ENCODE assay signal across 8 mouse cellular contexts in genomic region chr19:21913748-21914611, GRCm38 (mm10).
DNase-seq lines count a peak whose midpoint lies in the region; ATAC-seq and TF ChIP-seq lines count a peak whose summit lies in the region.

No protein-coding gene starts in this region.

- no peak for TF ChIP-seq POLR2A in bone marrow macrophage, adult 2 months (IDR thresholded peaks at IDR 0.05; ENCODE audit: borderline replicate concordance, low read depth, low read length)

- no peak overlapping the region for H3K4me2 ChIP-seq in hindbrain, embryonic 16.5 days (ENCODE audit: low read length)
- H3K4me2 ChIP-seq in hindbrain, embryonic 13.5 days: no peak overlapping the region
- H3K4me2 ChIP-seq in heart, embryonic 16.5 days (ENCODE audit: low read depth, low read length): no peak overlapping the region

- WGBS in hindbrain, embryonic 16.5 days: 38% methylated on average over 9 of the region's 9 CpGs
- WGBS in hindbrain, embryonic 13.5 days: 41% methylated on average over 9 of the region's 9 CpGs
- 51% methylated on average over 9 of the region's 9 CpGs for WGBS in heart, embryonic 16.5 days

- no peaks in the 10 kb centered on the region for H3K9me3 ChIP-seq in hindbrain, embryonic 16.5 days (ENCODE audit: control insufficient read depth, low read length)
- H3K9me3 ChIP-seq in hindbrain, embryonic 13.5 days: no peaks in the 10 kb centered on the region
- no peaks in the 10 kb centered on the region for H3K9me3 ChIP-seq in heart, embryonic 16.5 days (replicated peaks; ENCODE audit: control insufficient read depth, low read length)

- TF ChIP-seq CTCF in bone marrow macrophage, adult 2 months (IDR thresholded peaks at IDR 0.05; ENCODE audit: low read depth, low read length): no peak

- 0 out of 2 replicates have a peak, but pooled peaks cover 3% of the 10 kb centered on the region for H3K4me1 ChIP-seq in hindbrain, embryonic 16.5 days (ENCODE audit: control insufficient read depth, insufficient read depth, low read depth, low read length)
- peaks cover 8% of the 10 kb centered on the region; the same call in 1 of the 2 replicates for H3K4me1 ChIP-seq in hindbrain, embryonic 13.5 days (replicated peaks)
- H3K4me1 ChIP-seq in bone marrow macrophage, adult 2 months (ENCODE audit: control insufficient read depth, insufficient read depth, low read length): peaks cover 31% of the 10 kb centered on the region
- H3K4me1 ChIP-seq in heart, embryonic 16.5 days (ENCODE audit: control insufficient read depth, insufficient read depth, low read length): 0 out of 2 replicates have a peak, but pooled peaks cover 3% of the 10 kb centered on the region

- H3K9ac ChIP-seq in hindbrain, embryonic 16.5 days (ENCODE audit: low read depth, low read length): no peak overlapping the region
- no peak overlapping the region for H3K9ac ChIP-seq in hindbrain, embryonic 13.5 days
- H3K9ac ChIP-seq in heart, embryonic 16.5 days (ENCODE audit: low read length): no peak overlapping the region

- ATAC-seq in hindbrain, embryonic 16.5 days: 0 out of 2 replicates have a peak, but pooled peaks have one; percentile 24
- no peak for ATAC-seq in hindbrain, embryonic 13.5 days (ENCODE audit: low FRiP score)
- ATAC-seq in heart, embryonic 16.5 days (replicated peaks; ENCODE audit: extremely low read depth, insufficient read depth, low FRiP score): peak; percentile 73

- no peaks in the 10 kb centered on the region for H3K36me3 ChIP-seq in hindbrain, embryonic 16.5 days (ENCODE audit: control insufficient read depth, insufficient read depth, low read length)
- no peaks in the 10 kb centered on the region for H3K36me3 ChIP-seq in hindbrain, embryonic 13.5 days
- no peaks in the 10 kb centered on the region for H3K36me3 ChIP-seq in heart, embryonic 16.5 days (ENCODE audit: control insufficient read depth, insufficient read depth)

- H3K27ac ChIP-seq in hindbrain, embryonic 16.5 days (ENCODE audit: low read depth, low read length): no peak overlapping the region
- no peak overlapping the region for H3K27ac ChIP-seq in hindbrain, embryonic 13.5 days
- H3K27ac ChIP-seq in bone marrow macrophage, adult 2 months (ENCODE audit: insufficient read depth, low read depth, low read length): peak overlapping the region; percentile 90
- peak overlapping the region; percentile 84 for H3K27ac ChIP-seq in heart, embryonic 16.5 days (ENCODE audit: low read length)

- H3K27me3 ChIP-seq in hindbrain, embryonic 16.5 days (replicated peaks; ENCODE audit: control insufficient read depth, insufficient read depth, low read length): no peaks in the 10 kb centered on the region
- H3K27me3 ChIP-seq in hindbrain, embryonic 13.5 days: no peaks in the 10 kb centered on the region
- no peaks in the 10 kb centered on the region for H3K27me3 ChIP-seq in heart, embryonic 16.5 days (ENCODE audit: control insufficient read depth, insufficient read depth, low read length)

- H3K4me3 ChIP-seq in hindbrain, embryonic 16.5 days (ENCODE audit: low read length): no peak overlapping the region
- H3K4me3 ChIP-seq in hindbrain, embryonic 13.5 days: no peak overlapping the region
- H3K4me3 ChIP-seq in bone marrow macrophage, adult 2 months (ENCODE audit: insufficient read depth, low read length): no peak overlapping the region
- H3K4me3 ChIP-seq in heart, embryonic 16.5 days (ENCODE audit: low read length): no peak overlapping the region

- peak; percentile 75 for DNase-seq in lung, postnatal 36 days
- DNase-seq in spleen, adult 12 weeks (ENCODE audit: low spot score): no peak
- no peak for DNase-seq in cerebellum, adult 9-11 months
- no peak for DNase-seq in urinary bladder, postnatal 4 days (ENCODE audit: low spot score in 2 of 2)

Comparison
In these comparisons a context has a peak if more than half of its experiments do, and no peak if none do; other contexts are left out.
1. H3K27ac ChIP-seq: peak in bone marrow macrophage, adult 2 months (single experiment) and heart, embryonic 16.5 days (single experiment); none in hindbrain, embryonic 16.5 days (single experiment) and hindbrain, embryonic 13.5 days (single experiment).